Mouse (Mus musculus) frontal cortex, adult (tissue): ENCODE results near the gene Erlin1.
A peak's percentile ranks its signal among the peaks of the same experiment; 100 is the strongest.

Experiments
- ATAC-seq: cut with Nextera tagmentation; 2 replicates; pipeline ENCODE4 v1.9.2; 2017; ENCODE audit warnings: mild to moderate bottlenecking, moderate library complexity, mixed read lengths; ENCODE audit not compliant: low TSS enrichment

Erlin1 gene

DNA sequence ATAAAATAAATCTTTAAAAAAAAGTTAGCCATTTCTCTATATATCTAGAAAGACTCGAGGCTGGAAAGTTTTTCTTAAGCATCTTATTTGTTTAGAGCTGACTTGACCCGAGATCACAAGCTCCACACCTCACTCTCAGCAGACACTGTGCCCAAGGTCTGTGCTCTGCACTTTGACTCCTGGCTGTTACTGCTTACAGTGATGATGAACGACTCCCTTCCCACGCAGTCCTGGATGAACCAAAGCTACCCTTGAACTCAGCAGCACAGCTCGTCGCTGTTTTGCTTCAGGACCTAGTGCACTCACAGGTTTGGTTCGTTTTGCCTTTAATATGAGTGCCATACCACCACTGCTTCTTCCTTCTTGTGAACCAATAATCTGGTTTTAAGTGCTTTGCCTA lies 5.8 kb downstream of the Erlin1 start:
- no peak for ATAC-seq

DNA sequence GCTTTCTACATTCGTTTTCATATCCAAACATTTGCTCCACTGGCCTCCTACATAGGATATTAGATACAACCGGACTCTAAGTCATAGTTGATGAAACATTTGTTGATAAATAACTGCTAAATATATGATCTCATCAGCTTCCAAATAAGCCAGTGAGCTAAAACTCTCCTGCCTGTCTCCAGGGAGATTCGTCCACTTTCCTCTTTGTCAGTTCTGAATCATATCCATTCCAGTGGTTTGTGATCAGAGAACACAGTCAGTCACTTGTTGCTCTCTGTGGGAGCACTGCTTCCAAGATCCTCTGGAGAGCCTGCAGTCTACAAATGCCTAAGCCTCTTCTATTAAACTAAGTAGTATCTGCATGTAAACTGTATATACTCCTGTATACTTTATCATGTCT lies 9.4 kb downstream of the Erlin1 start:
- no peak for ATAC-seq

DNA sequence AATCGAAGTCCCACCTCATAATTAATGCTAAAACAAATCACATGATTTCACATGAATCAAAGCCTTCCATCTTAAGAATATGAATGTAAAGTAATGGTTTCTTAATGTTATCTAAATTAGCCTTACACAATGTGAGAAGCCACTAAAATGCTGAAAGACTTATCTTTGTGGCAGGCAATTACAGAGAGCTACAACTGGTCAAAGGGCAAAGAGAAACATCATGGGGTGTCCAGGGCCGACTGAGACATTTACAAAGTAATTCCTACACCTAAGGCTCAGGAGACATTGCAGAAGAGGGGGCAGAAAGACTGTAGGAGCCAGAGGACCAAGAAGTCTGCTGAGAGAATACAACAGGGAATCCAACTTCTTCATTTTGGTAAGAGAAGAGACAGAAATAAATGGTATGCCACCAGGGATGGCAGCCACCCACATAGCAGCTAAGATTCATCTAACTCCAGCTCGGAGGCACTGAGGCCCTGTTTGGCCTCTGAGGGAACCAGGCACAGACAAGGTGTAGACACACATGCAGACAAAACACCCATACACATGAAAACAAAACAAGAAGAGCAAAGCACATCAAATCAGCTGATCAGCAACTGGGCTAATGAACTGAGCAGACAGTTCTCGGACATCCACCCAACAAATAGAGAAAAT lies 14.3 kb downstream of the Erlin1 start:
- peak; percentile 84 for ATAC-seq

DNA sequence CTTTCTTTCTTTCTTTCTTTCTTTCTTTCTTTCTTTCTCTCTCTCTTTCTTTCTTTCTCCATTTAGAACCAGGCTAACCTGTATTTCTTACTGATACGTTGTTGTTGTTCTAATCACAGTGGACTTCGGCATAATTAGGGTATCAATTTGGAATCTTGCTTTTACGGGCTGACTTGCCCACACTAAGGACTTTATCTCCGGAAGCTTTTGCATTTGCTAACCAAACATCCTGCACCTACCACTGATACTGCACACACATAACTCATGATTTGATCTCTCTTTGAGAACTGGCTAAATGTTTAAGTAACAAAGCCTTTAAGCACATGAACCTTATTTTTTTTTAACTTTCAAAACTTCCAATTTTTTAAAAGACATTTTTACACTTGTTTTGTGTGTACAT lies 19.2 kb downstream of the Erlin1 start:
- no peak for ATAC-seq

DNA sequence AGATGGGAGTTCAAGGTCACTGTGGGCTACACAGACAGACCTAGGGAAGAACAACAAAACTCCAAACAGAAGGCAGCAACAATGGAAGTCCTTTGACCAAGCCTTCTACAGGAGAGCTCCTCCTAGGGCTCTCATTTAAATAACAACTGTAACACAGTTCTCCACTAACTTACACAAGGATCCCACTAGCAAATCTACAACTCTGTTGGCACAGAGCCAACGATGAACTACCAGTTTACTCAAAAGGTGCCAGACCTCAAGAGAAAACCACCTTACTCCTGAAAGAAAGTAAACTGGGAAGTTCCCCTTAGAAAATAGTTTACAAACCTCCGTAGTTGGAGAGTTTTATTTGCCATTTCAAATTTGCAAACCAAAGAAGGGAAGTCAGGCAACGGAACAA lies 20.3 kb downstream of the Erlin1 start:
- no peak for ATAC-seq

DNA sequence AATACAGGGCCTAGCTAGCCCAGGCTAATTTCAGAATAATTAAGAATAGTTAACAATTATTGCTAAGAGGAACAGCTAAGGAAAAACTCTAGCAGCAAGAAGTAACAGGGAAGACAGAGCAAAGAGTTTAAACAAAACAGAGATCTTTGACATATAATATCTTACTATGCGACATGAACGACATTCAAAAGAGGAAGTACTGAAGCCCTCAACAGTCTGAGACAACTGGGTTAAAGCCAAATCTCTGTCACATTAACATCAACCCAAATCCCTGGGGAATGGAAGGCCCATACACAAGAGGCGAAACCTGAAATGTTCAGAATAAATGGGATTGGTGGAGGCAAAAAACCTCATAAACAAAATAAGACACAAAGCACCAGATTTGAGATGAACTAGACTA lies 23.7 kb downstream of the Erlin1 start:
- ATAC-seq: no peak

- no peak for ATAC-seq
These were observed 27.5 kb downstream of the Erlin1 start for GRCm38 (mm10) chr19:44042121-44042520.

DNA sequence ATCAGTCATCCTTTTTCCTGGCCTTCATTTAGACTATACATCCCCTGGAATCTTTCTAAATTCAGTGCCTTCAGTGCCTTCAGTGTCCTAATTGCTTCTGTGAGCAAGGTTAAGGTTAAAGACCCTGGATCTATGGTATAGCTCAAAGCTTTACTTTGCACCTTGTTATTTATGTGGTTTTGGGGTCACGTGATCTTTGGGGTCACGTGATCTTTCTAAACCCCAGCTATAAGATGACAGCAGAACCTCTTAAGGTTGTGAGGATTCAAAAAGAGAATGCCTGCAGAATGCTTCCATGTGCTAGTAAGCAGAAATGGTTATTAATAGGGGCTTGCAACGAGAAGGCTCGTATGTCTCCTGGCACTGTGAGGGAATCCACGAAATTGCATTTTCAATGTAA lies 36.2 kb downstream of the Erlin1 start:
- ATAC-seq: no peak

- no peak for ATAC-seq
These were observed 37.4 kb downstream of the Erlin1 start for GRCm38 (mm10) chr19:44032046-44032744.

DNA sequence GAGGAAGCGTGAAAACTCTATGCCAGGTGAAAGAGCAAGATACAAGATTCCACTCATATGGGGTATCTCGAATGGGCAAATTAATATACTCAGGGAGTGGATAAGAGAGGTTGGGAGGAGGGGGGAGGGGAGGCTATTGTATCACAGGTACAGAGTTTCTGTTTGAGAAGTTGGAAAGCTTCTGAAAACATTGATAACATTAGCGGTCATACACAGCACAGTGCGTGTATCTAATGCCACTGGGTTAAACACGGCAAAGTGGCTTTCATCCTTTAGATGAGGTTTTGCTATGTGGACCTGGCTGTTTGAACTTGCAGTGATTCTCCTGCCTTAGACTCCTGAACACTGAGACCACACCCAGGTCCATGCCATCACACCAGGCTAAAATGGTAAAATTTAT lies 39.6 kb downstream of the Erlin1 start:
- no peak for ATAC-seq

- no peak for ATAC-seq
These were observed 40.6 kb downstream of the Erlin1 start, which contains the start of gene Cyp2c23 for GRCm38 (mm10) chr19:44028972-44029371. TSS of gene Cyp2c23 (minus strand) at chr19:44029208.

DNA sequence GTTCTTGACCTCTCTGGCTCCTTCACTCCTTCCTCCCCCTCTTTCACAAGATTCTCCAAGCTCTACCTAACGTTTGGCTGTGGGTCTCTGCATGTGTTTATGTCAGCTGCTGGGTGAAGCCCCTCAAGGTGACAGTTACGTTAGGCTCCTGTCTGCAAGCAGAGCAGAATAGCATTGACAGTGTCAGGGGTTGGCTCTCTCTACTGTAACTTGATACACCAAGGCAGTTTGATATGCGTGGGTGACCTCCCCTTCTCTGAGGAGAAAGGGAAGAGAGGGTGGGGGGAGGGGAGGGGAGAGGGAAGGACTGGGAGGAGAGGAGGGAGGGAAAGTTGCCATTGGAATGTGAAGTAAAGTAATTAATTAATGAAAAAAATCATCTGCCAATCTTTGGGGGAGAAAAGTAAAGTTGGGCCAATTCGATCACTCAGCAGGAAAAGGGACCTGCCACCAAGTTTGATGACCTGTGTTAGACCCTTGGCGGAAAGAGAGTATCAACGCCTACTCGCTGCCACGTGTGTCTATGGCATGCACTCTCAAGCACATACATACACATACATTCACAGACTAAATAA lies 42.5 kb downstream of the Erlin1 start:
- no peak for ATAC-seq

GRCm38 (mm10) chr19:44024921-44025585 lies 44.5 kb downstream of the Erlin1 start:
- ATAC-seq: no peak

- no peak for ATAC-seq
These were observed 46.5 kb downstream of the Erlin1 start for GRCm38 (mm10) chr19:44023066-44023465.

DNA sequence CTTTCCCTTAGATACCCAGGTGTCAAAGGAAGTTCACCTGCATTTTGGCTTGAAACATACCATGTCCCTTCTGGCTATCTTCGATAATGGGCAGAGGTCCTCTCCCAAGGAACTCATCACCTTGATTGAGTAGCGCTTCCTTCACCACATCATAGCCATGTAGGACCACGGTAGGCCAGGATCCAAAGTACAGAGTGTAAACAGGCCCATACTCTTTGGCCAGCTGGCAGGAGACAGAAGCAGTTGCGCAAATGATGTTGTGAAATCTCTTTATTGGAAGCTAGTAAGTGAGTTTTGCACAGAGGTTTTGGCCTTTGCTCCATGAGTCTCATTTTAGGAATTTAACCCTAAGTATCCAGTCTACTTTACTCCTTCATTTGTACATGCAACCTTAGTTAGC lies 48.1 kb downstream of the Erlin1 start:
- no peak for ATAC-seq

GRCm38 (mm10) chr19:44019739-44020138 lies 49.8 kb downstream of the Erlin1 start:
- no peak for ATAC-seq

- no peak for ATAC-seq
These were observed 55.7 kb downstream of the Erlin1 start for GRCm38 (mm10) chr19:44013862-44014261.

GRCm38 (mm10) chr19:44008784-44009183 lies 60.8 kb downstream of the Erlin1 start:
- ATAC-seq: no peak

GRCm38 (mm10) chr19:44007186-44007585 lies 62.4 kb downstream of the Erlin1 start:
- peak; percentile 94 for ATAC-seq

DNA sequence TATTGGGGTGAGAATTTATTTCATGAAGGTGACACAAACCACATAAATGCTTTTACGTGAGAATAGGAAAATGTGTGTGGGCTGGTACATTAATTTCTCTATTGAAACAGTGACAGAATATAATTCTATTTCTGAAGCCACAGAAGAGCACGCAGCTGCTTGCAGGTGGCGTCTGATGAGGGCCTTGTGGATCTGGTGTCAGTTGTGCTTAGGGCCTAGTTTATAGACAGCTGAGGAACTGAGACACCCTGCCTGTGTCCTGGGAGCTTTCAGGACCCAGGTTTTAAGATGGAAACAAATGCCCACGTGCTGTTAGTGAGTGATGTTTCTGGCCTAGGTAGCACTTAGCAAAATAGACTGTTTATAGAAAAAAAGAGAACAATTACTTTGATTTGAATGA lies 64.6 kb downstream of the Erlin1 start:
- no peak for ATAC-seq

GRCm38 (mm10) chr19:44004261-44004660 lies 65.3 kb downstream of the Erlin1 start:
- no peak for ATAC-seq

GRCm38 (mm10) chr19:44000720-44001119 lies 68.9 kb downstream of the Erlin1 start:
- ATAC-seq: peak; percentile 34; the same call in 1 of the 2 replicates

DNA sequence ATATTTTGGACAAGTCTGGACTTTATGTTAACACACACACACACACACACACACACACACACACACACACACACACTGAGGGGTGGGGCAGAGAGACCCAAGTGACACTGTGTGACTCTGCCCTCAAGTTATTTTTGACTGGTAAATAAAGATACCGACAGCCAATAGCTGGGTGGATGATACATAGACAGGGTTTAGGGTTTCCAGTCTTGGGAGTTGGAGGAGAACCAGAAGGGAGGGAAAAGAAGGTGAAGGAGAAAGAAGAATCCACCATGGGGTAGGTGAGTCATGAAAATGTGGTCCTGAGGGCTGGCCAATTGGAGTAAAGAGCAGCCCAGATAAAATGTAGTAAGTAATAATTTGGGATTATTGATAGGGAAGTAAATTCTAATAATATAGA lies 69.5 kb downstream of the Erlin1 start:
- ATAC-seq: no peak
